Mouse (Mus musculus) cerebellum, postnatal 36 days (tissue): ENCODE results near the gene S100a10.

ENCODE experiments used
- DNase-seq, 2 experiments: peaks; one replicate each; pipeline ENCODE4 v3.0.0; 2021 to 2022; ENCODE audit warnings: mixed read lengths in 2 of 2

S100a10 gene

GRCm38 (mm10) chr3:93547749-93548540 lies 6.9 kb upstream of the S100a10 start:
- DNase-seq, result no peak

GRCm38 (mm10) chr3:93548541-93549266 lies 6.2 kb upstream of the S100a10 start:
- DNase-seq, result no peak

- no peak for DNase-seq
Measured at GRCm38 (mm10) chr3:93549986-93550385, 4.9 kb upstream of the S100a10 start.

- DNase-seq, result no peak
Measured at GRCm38 (mm10) chr3:93551950-93552901, 2.7 kb upstream of the S100a10 start.

GRCm38 (mm10) chr3:93553311-93553710 lies 1.6 kb upstream of the S100a10 start:
- DNase-seq, result no peak

- DNase-seq, result no peak
Measured at GRCm38 (mm10) chr3:93553765-93554378, 1.0 kb upstream of the S100a10 start.

GRCm38 (mm10) chr3:93554379-93554980 lies 400 bp upstream of the S100a10 start:
- no peak for DNase-seq

GRCm38 (mm10) chr3:93555878-93556254 lies 986 bp downstream of the S100a10 start:
- peak in 1 of 2 experiments; percentile 2 for DNase-seq

- no peak for DNase-seq
Measured at GRCm38 (mm10) chr3:93556599-93556998, 1.7 kb downstream of the S100a10 start.

- DNase-seq, result no peak
Measured at GRCm38 (mm10) chr3:93557471-93557870, 2.6 kb downstream of the S100a10 start.

- DNase-seq, result no peak
Measured at GRCm38 (mm10) chr3:93559961-93560360, 5.1 kb downstream of the S100a10 start.

GRCm38 (mm10) chr3:93562372-93562771 lies 7.5 kb downstream of the S100a10 start:
- DNase-seq, result no peak

- no peak for DNase-seq
Measured at GRCm38 (mm10) chr3:93563216-93563615, 8.3 kb downstream of the S100a10 start.

- no peak for DNase-seq
Measured at GRCm38 (mm10) chr3:93566892-93567291, 12.0 kb downstream of the S100a10 start.

- DNase-seq, result no peak
Measured at GRCm38 (mm10) chr3:93567721-93568120, 12.8 kb downstream of the S100a10 start.

GRCm38 (mm10) chr3:93568428-93569040 lies 13.7 kb downstream of the S100a10 start:
- DNase-seq, result no peak

- DNase-seq, result no peak
Measured at GRCm38 (mm10) chr3:93569046-93569445, 14.2 kb downstream of the S100a10 start.

GRCm38 (mm10) chr3:93572058-93572791 lies 17.3 kb downstream of the S100a10 start:
- no peak for DNase-seq

- no peak for DNase-seq
Measured at GRCm38 (mm10) chr3:93579317-93580038, 24.6 kb downstream of the S100a10 start.

- no peak for DNase-seq
Measured at GRCm38 (mm10) chr3:93580039-93580403, 25.1 kb downstream of the S100a10 start.
